Mouse (Mus musculus) CH12.LX (cell line): ENCODE results near the gene Vmn2r83. TPM values are rescaled to one million over a fixed set of nuclear protein-coding genes. Genes with fewer than 3 reads are reported as not detected.

ENCODE experiments used
- DNase-seq: peaks from one replicate; pipeline ENCODE4 v3.0.0-alpha.2; 2013; ENCODE audit errors: extremely low read depth
- H3K27ac ChIP-seq: 2 replicates; pipeline ENCODE4 v1.5.1; 2012; ENCODE audit warnings: low read depth, mild to moderate bottlenecking, control low read depth, moderate library complexity; ENCODE audit not compliant: insufficient read depth
- H3K27me3 ChIP-seq: replicated peaks from 2 replicates; pipeline ENCODE3; 2012; ENCODE audit warnings: inconsistent platforms
- H3K36me3 ChIP-seq, 2 experiments: replicated peaks in 1 of 2; 2 replicates each; pipeline versions ENCODE3 to v1.6.1; 2012; ENCODE audit warnings: inconsistent platforms in 1 of 2, low read length in 1 of 2, mild to moderate bottlenecking in 1 of 2, mixed read lengths in 1 of 2, moderate library complexity in 1 of 2; ENCODE audit not compliant: control insufficient read depth in 1 of 2, insufficient read depth in 1 of 2
- H3K4me1 ChIP-seq, 2 experiments: 2 replicates each; pipeline ENCODE4 v1.6.1; 2012; ENCODE audit warnings: inconsistent platforms in 1 of 2, moderate library complexity in 1 of 2; ENCODE audit not compliant: insufficient read depth in 2 of 2, control insufficient read depth in 1 of 2
- H3K4me2 ChIP-seq: 2 replicates; pipeline ENCODE4 v1.6.1; 2012; ENCODE audit warnings: low read depth, mild to moderate bottlenecking, control low read depth; ENCODE audit not compliant: poor library complexity, insufficient read depth, severe bottlenecking
- H3K4me3 ChIP-seq, 3 experiments: fragments of 150-350 bp in 1 of 3; sonication (generic) in 1 of 3; replicated peaks in 1 of 3; 2 replicates each; pipeline versions ENCODE3 to v1.5.1; 2011 to 2012; ENCODE audit warnings: low read depth in 2 of 3, low read length in 2 of 3, mild to moderate bottlenecking in 2 of 3, moderate library complexity in 2 of 3, control low read depth in 1 of 3, improper control_type of control experiment in 1 of 3, inconsistent platforms in 1 of 3, mixed read lengths in 1 of 3; ENCODE audit not compliant: poor library complexity in 1 of 3
- H3K79me2 ChIP-seq: replicated peaks from 2 replicates; pipeline ENCODE4 v1.6.1; 2012; ENCODE audit warnings: mild to moderate bottlenecking, moderate library complexity; ENCODE audit not compliant: control insufficient read depth, poor library complexity, insufficient read depth, severe bottlenecking; ENCODE audit errors: extremely low read depth
- H3K9ac ChIP-seq: 2 replicates; pipeline ENCODE4 v1.6.1; 2012; ENCODE audit warnings: low read depth, mild to moderate bottlenecking, control low read depth, moderate library complexity; ENCODE audit not compliant: insufficient read depth
- H3K9me3 ChIP-seq: replicated peaks from 2 replicates; pipeline ENCODE3; 2012; ENCODE audit warnings: low read length, inconsistent platforms, mixed read lengths
- BHLHE40 ChIP-seq: IDR thresholded peaks from 2 replicates; pipeline ENCODE4 v1.6.1; 2011; ENCODE audit warnings: mild to moderate bottlenecking, low read depth, low read length, improper control_type of control experiment
- EP300 ChIP-seq: IDR thresholded peaks from 2 replicates; pipeline ENCODE4 v1.6.1; 2011; ENCODE audit warnings: low read length, improper control_type of control experiment
- JUN ChIP-seq: IDR thresholded peaks from 2 replicates; pipeline ENCODE4 v1.6.1; 2011; ENCODE audit warnings: low read depth, mild to moderate bottlenecking, low read length, improper control_type of control experiment, moderate library complexity; ENCODE audit not compliant: insufficient read depth
- JUND ChIP-seq: conservative IDR thresholded peaks from 2 replicates; pipeline ENCODE4 v1.6.1; 2011; ENCODE audit warnings: low read depth, low read length, improper control_type of control experiment
- MAFK ChIP-seq: IDR thresholded peaks from 2 replicates; pipeline ENCODE4 v1.6.1; 2011; ENCODE audit warnings: low read length, improper control_type of control experiment; ENCODE audit not compliant: insufficient replicate concordance
- MEF2A ChIP-seq: IDR thresholded peaks from 2 replicates; pipeline ENCODE4 v1.6.1; 2014; ENCODE audit warnings: low read depth, mild to moderate bottlenecking, inconsistent platforms, low read length, improper control_type of control experiment, borderline replicate concordance
- MXI1 ChIP-seq: IDR thresholded peaks from 2 replicates; pipeline ENCODE4 v1.6.1; 2011; ENCODE audit warnings: mild to moderate bottlenecking, low read depth, low read length, improper control_type of control experiment
- NELFE ChIP-seq: IDR thresholded peaks from 2 replicates; pipeline ENCODE4 v1.6.1; 2011; ENCODE audit warnings: low read depth, low read length, improper control_type of control experiment
- POLR2A ChIP-seq: IDR thresholded peaks from 2 replicates; pipeline ENCODE4 v1.6.1; 2011; ENCODE audit warnings: low read depth, mild to moderate bottlenecking, improper control_type of control experiment, low read length
- RAD21 ChIP-seq: IDR thresholded peaks from 2 replicates; pipeline ENCODE4 v1.6.1; 2011; ENCODE audit warnings: low read depth, mild to moderate bottlenecking, low read length, improper control_type of control experiment, moderate library complexity
- SIN3A ChIP-seq: IDR thresholded peaks from 2 replicates; pipeline ENCODE4 v1.6.1; 2012; ENCODE audit warnings: low read length, improper control_type of control experiment, inconsistent platforms
- USF1 ChIP-seq: IDR thresholded peaks from 2 replicates; pipeline ENCODE4 v1.6.1; 2014; ENCODE audit warnings: low read depth, mild to moderate bottlenecking, inconsistent platforms, low read length, improper control_type of control experiment
- USF2 ChIP-seq: conservative IDR thresholded peaks from 2 replicates; pipeline ENCODE4 v1.6.1; 2011; ENCODE audit warnings: low read depth, low read length, improper control_type of control experiment
- ZKSCAN1 ChIP-seq: IDR thresholded peaks from 2 replicates; pipeline ENCODE4 v1.6.1; 2012; ENCODE audit warnings: low read depth, inconsistent platforms, low read length, improper control_type of control experiment, borderline replicate concordance
- ZMIZ1 ChIP-seq: IDR thresholded peaks from 2 replicates; pipeline ENCODE4 v1.6.1; 2012; ENCODE audit warnings: low read depth, mild to moderate bottlenecking, inconsistent platforms, low read length, improper control_type of control experiment
- dilution Hi-C: fragments of 300-500 bp; cut with MboI; formaldehyde crosslinking; loops from 2 replicates; pipeline ENCODE4 v1.14.3; 2020; ENCODE audit warnings: low sequenced_read_pairs; ENCODE audit not compliant: extremely low pct_unique_long_range_greater_than_20kb, extremely low pct_ligation_motif_present
- in situ Hi-C: fragments of 300-500 bp; cut with MboI; formaldehyde crosslinking; loops from 3 replicates; pipeline ENCODE4 v1.14.3; 2019; ENCODE audit warnings: low sequenced_read_pairs, low pct_ligation_motif_present, low pct_unique_long_range_greater_than_20kb, mixed read lengths
- polyA plus RNA-seq: library from polyadenylated mRNA; unstranded; fragments of >175 nt; gene quantifications from 2 replicates; pipeline ENCODE4 v1.2.1, GENCODE M21; 2012; ENCODE audit warnings: low read depth; ENCODE audit not compliant: insufficient read length
- total RNA-seq, 2 experiments: library from RNA; depleted of rRNA; stranded (reverse); fragments of 300-350 nt in 1 of 2; fragments of >200 nt in 1 of 2; gene quantifications; 2 replicates each; pipeline ENCODE4 v1.2.3; 2012 to 2014

Gene Vmn2r83
- total and polyA plus RNA-seq, 3 experiments: not detected

- Histone ChIP-seq H3K4me3 (no peak overlapping the region), H3K9ac (no peak overlapping the region), H3K79me2 (no peaks in the 10 kb centered on the region)
- in situ Hi-C loops: no loop called here
- dilution Hi-C loops: no loop called here
- no peak for DNase-seq
- TF ChIP-seq USF2 (no peak), EP300 (peak; percentile 41; the same call in 1 of the 2 replicates)
- TF ChIP-seq, all 38 proteins: peak for 1
- Histone ChIP-seq H3K27ac (no peak overlapping the region), H3K27me3 (peaks cover 2% of the 10 kb centered on the region), H3K36me3 (peaks cover 42 to 61% of the 10 kb centered on the region in 2 experiments), H3K4me2 (no peak overlapping the region), H3K9me3 (no peaks in the 10 kb centered on the region), H3K4me1 (peaks cover 0 to 15% of the 10 kb centered on the region in 2 experiments; a peak in 2 of 4 replicates)
These were observed 70.3 kb downstream of the Vmn2r83 start for GRCm38 (mm10) chr10:79538873-79539272.

GRCm38 (mm10) chr10:79539701-79540495 is 71.4 kb downstream of the Vmn2r83 start:
- H3K36me3 ChIP-seq: peaks cover 53 to 72% of the 10 kb centered on the region in 2 experiments
- TF ChIP-seq MEF2A (no peak), JUND (no peak), JUN (no peak)
- H3K4me2 ChIP-seq: no peak overlapping the region
- no peaks in the 10 kb centered on the region for H3K79me2 ChIP-seq
- in situ Hi-C loops: no loop called here
- no peak overlapping the region for H3K4me3 ChIP-seq
- no peaks in the 10 kb centered on the region for H3K9me3 ChIP-seq
- no peak overlapping the region for H3K9ac ChIP-seq
- peaks cover 0 to 13% of the 10 kb centered on the region in 2 experiments; a peak in 2 of 4 replicates for H3K4me1 ChIP-seq
- no peak for DNase-seq
- no peak overlapping the region for H3K27ac ChIP-seq
- no peaks in the 10 kb centered on the region for H3K27me3 ChIP-seq
- dilution Hi-C loops: no loop called here

GRCm38 (mm10) chr10:79540746-79541145 is 72.2 kb downstream of the Vmn2r83 start:
- TF ChIP-seq ZKSCAN1: no peak
- no peak for TF ChIP-seq BHLHE40
- TF ChIP-seq MXI1: no peak
- TF ChIP-seq MEF2A: no peak
- no peak for TF ChIP-seq JUND
- TF ChIP-seq SIN3A: no peak
- no peak for TF ChIP-seq RAD21
- no peak for TF ChIP-seq MAFK
- TF ChIP-seq JUN: no peak
- no peak for TF ChIP-seq POLR2A
- TF ChIP-seq ZMIZ1: no peak
- TF ChIP-seq NELFE: no peak
- TF ChIP-seq USF1: no peak
- Histone ChIP-seq H3K9ac (no peak overlapping the region), H3K27ac (no peak overlapping the region), H3K4me2 (no peak overlapping the region), H3K4me1 (peaks cover 0 to 13% of the 10 kb centered on the region in 2 experiments; a peak in 2 of 4 replicates), H3K36me3 (peaks cover 59 to 80% of the 10 kb centered on the region in 2 experiments), H3K9me3 (no peaks in the 10 kb centered on the region), H3K4me3 (no peak overlapping the region), H3K79me2 (no peaks in the 10 kb centered on the region), H3K27me3 (no peaks in the 10 kb centered on the region)
- dilution Hi-C loops (no loop called here), in situ Hi-C loops (no loop called here)
- no peak for DNase-seq
